Mouse (Mus musculus) megakaryocyte-erythroid progenitor cell, adult 5-6 weeks (primary cell): ENCODE measurements around the gene Ccnd3. TPM values are rescaled to one million over a fixed set of nuclear protein-coding genes. Genes with fewer than 3 reads are reported as not detected.
"Not testable (repeated sequence)": the region's sequence is repeated elsewhere in the genome, so short reads cannot be mapped to it uniquely, and the experiment has no call there.

Experiments
- ATAC-seq: replicated peaks from 2 replicates; pipeline ENCODE4 v1.8.0; 2016; ENCODE audit warnings: mild to moderate bottlenecking, inconsistent platforms; ENCODE audit not compliant: severe bottlenecking, poor library complexity, low FRiP score, low TSS enrichment
- total RNA-seq, 2 experiments: library from RNA; stranded (forward) in 1 of 2; stranded (reverse) in 1 of 2; fragments of 200-1000, 215-1000 nt in 1 of 2; fragments of >200 nt in 1 of 2; fragmentation: Nextera tagmentation in 1 of 2; gene quantifications; 2 replicates each; pipeline ENCODE4 v1.2.3; 2014 to 2017

Gene Ccnd3
- total RNA-seq, 2 experiments from 2014 or later = 51.3 to 169 TPM

GRCm38 (mm10) chr17:47574830-47575229, 70.0 kb downstream of the Ccnd3 start:
- ATAC-seq = no peak

DNA sequence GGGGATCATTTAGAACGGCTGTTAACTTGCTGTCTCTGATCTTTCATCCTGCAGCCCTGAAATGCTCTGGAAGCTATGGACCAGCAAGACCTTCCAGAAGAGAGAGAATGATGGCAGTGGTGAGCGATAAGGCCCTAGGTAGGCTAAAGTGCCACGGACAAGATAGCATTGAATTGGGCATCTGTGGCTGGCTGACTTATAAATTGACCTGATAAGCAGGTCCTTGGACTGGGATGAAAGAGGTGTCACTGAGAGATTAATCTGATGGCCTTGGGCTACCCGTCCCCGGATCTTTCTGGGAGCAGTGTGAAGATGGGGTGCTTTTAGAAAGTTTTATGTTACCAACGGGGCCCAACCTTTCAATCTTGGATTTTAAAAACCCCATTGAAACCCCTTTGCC, 73.8 kb downstream of the Ccnd3 start:
- peak; percentile 95 for ATAC-seq

GRCm38 (mm10) chr17:47580962-47581361, 76.1 kb downstream of the Ccnd3 start:
- no peak for ATAC-seq

DNA sequence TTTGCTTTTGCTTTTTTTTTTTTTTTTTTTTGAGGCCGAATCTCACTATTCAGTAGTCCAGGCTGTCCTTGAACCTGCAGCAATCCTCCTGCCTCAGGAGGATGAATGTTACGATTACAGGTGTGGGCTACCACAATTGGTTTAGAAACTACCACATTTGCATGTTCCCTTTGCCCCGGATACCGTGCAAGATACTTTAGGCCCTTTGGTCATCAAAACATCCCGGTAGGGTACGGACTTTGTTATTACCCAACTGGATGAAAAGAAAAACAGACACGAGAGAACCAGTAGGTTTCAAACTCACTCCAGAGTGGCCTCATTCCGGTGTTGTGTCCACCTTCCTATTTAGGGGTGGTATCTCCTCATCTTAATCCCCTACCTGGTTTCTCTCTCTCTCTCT, 83.7 kb downstream of the Ccnd3 start:
- ATAC-seq = no peak

DNA sequence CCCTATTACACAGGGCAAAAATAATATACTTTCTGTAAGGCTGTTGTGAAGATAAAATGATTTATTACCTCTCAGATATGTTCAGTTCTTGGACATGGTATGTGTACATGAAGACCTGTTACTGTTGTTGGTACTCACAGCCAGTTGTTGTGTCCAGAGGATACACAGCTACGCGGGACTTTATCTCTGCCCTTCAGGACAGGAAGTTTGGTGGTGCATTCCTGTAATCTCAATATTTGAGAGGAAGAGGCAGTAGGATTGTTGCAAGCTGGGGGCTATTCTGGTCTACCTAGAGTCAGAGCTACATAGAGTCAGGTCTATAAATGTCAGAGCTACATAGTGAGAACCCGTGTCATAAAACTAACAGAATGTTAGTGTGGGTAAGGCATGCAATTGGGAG, 86.2 kb downstream of the Ccnd3 start:
- no peak for ATAC-seq

GRCm38 (mm10) chr17:47593215-47593853, 88.5 kb downstream of the Ccnd3 start:
- peak; percentile 54 for ATAC-seq

DNA sequence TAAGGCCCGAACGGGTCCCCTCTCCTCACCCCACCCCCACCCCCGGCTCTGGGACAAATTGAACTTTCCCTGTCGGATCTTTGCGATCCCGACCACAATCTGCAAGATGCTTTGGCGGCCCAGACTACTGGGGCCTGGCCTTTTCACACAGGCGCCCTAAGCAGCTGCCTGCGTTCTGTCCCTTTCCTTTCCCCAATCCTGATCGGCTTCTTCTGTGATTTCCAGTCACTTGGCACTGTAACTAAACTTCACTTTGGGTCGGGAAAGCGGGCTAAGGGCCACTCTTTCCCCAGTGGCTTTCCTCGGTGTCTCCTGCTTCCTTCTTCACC, 89.0 kb downstream of the Ccnd3 start:
- no peak for ATAC-seq

- no peak for ATAC-seq
Observed at GRCm38 (mm10) chr17:47594183-47594968, 89.5 kb downstream of the Ccnd3 start.

DNA sequence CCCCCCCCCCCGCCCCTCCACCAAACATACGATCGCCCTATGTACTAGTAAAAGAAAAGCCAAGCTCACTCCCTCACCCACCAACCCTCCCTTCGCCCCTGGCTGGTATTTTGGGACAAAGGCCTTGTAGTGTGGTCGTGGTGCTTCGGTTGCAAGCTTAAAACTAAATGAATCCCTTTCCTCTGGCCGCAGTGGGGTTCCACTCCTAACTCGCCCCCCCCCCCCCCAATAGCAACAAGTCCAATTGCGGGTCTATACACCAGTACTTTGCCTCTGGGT, 90.1 kb downstream of the Ccnd3 start:
- ATAC-seq = no peak

GRCm38 (mm10) chr17:47595248-47596161, 90.7 kb downstream of the Ccnd3 start:
- peak; percentile 36 for ATAC-seq

GRCm38 (mm10) chr17:47596162-47596838, 91.4 kb downstream of the Ccnd3 start:
- no peak for ATAC-seq

- ATAC-seq = no peak
Observed at GRCm38 (mm10) chr17:47596839-47597164, 92.0 kb downstream of the Ccnd3 start.

DNA sequence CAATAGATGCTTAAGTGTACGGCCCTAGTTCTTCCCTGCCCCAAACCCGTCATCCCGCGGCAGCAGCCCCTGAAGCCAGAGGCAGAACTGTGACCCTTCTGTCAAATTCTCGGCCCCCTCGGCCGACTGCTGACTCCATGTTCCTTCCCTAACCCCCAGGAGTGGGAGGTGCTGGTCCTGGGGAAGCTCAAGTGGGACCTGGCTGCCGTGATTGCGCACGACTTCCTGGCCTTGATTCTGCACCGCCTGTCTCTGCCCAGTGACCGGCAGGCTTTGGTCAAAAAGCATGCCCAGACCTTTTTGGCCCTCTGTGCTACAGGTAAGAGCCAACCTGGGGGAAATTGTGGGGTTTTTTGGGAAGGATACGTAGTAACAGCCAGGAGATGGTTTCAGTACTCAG, 92.4 kb downstream of the Ccnd3 start:
- no peak for ATAC-seq

DNA sequence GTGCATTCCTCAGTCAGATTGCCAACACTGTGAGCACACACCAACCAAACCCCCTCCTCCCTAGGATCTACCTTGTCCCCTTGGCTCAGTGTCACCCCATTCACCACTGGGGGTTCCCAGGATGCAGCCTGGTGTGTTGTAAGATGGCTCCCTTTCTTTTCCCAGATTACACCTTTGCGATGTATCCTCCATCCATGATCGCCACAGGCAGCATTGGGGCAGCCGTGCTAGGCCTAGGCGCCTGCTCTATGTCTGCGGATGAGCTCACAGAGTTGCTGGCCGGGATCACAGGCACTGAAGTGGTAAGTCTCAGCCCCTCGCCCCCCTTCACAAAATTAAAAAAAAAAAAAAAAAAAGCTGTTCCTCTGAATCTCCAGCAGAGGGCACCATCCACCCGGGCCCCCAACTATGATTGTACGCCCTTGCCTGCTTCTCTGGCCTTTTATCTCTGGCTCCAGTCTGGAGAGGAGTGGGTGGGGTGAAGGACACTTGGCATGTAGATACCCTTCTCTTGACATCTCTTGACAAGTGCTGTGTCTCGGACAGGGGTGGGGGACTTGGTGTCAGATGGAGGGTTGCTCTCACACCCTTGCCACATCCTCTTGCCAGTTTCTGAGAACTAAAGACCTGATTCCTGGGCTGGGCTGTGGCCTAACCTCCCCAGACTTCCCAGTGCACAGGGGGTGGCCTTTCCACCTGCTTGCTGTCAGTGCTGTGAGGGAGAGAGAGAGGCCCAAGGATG, 93.2 kb downstream of the Ccnd3 start:
- peak; percentile 72 for ATAC-seq

DNA sequence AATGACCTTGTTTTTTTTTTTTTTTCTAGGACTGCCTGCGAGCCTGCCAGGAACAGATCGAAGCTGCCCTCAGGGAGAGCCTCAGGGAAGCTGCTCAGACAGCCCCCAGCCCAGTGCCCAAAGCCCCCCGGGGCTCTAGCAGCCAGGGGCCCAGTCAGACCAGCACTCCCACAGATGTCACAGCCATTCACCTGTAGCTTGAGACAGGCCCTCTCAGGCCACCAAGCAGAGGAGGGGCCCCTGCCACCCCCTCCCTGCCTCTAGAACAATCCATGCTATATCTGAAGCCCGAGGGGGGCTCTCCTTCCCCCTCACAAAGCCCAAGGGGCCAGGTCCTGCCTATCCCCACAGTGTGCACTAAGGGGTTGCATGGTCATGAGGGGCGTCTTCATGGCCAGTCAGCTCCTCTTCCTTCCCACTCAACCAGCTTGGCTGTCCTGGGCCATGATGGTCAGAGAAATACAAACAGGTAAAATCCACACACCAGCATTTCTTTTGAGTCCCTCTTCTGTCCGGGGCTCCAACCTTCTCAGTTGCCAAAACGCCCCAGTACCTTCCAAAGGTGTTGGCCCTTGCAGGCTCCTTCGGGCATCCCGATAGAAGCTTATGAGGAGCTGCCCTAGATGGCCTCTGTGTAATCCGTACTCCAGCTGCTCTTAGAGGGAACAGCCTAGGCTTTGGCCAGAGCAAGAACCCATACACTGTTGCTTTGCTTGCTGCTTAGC, 93.9 kb downstream of the Ccnd3 start:
- not testable (repeated sequence) for ATAC-seq

- ATAC-seq = no peak
Observed at GRCm38 (mm10) chr17:47599511-47600297, 94.9 kb downstream of the Ccnd3 start.

DNA sequence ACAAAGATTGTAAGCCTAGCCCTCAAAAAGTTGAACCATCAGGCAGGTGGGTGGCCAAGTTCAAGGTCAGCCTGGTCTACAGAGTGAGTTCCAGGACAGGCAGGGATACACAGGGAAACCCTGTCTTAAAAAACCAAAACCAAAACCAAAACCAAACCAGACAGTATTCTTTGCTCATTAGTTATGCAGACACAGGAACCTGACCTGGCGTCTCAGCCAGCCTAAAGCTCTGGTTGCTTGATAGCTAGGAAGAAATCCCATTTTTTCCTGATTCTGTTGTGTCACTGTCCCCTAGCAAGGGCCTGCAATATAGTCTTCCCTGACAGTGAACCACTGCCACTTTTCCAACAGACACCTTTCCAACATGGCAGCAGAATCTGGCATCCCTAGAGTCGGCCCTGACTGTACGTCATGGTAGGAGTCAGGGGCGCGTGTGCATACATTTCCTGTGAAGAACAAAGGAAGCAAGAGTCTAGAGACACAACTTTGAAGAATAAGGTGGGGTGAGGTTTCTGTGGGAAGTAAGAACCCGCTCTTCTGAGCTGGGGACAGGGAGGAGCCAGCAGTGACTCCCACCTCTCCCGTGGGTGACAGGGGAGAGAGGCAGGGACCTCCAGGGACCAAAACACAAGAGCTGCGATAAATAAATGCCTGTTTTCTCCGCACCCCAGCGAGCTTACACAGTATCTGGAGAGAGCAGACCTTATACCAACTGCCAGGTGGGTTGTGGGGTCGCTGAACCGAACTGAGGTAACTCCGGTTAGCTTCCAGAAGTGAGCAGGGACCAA, 95.9 kb downstream of the Ccnd3 start:
- no peak for ATAC-seq
